Mouse (Mus musculus): ENCODE measurements around the gene Rusc1. TPM values are rescaled to one million over a fixed set of nuclear protein-coding genes. Genes with fewer than 3 reads are reported as not detected.
"Not testable (repeated sequence)": the region's sequence is repeated elsewhere in the genome, so short reads cannot be mapped to it uniquely, and the experiment has no call there.

The Rusc1 gene
- polyA plus RNA-seq, 1 experiment = 7.3 TPM

GRCm38 (mm10) chr3:89084654-89085190, 8.4 kb downstream of the Rusc1 start:
- H3K27ac ChIP-seq (ENCODE audit: control insufficient read depth, insufficient read depth, low read depth, low read length) = no peak overlapping the region
- TF ChIP-seq POLR2A (IDR thresholded peaks at IDR 0.05; ENCODE audit: control insufficient read depth, low read depth, low read length) (no peak), CTCF (IDR thresholded peaks at IDR 0.05; ENCODE audit: control insufficient read depth, insufficient read depth, insufficient replicate concordance, low read depth, low read length) (no peak)
- peaks cover 12% of the 10 kb centered on the region for H3K4me1 ChIP-seq (ENCODE audit: control insufficient read depth, insufficient read depth, low read length)
- no peaks in the 10 kb centered on the region for H3K36me3 ChIP-seq (ENCODE audit: control insufficient read depth, insufficient read depth, low read length)
- H3K27me3 ChIP-seq (ENCODE audit: control insufficient read depth, insufficient read depth, low read length) = no peaks in the 10 kb centered on the region; the same call in 1 of the 2 replicates
- no peak overlapping the region for H3K4me3 ChIP-seq (ENCODE audit: control insufficient read depth, low read depth, low read length)

GRCm38 (mm10) chr3:89084133-89084532, 9.0 kb downstream of the Rusc1 start:
- TF ChIP-seq CTCF (IDR thresholded peaks at IDR 0.05; ENCODE audit: control insufficient read depth, insufficient read depth, insufficient replicate concordance, low read depth, low read length) (no peak), POLR2A (IDR thresholded peaks at IDR 0.05; ENCODE audit: control insufficient read depth, low read depth, low read length) (no peak)
- H3K27ac ChIP-seq (ENCODE audit: control insufficient read depth, insufficient read depth, low read depth, low read length) = no peak overlapping the region
- no peak overlapping the region for H3K4me3 ChIP-seq (ENCODE audit: control insufficient read depth, low read depth, low read length)
- H3K27me3 ChIP-seq (ENCODE audit: control insufficient read depth, insufficient read depth, low read length) = no peaks in the 10 kb centered on the region; the same call in 1 of the 2 replicates
- peaks cover 8% of the 10 kb centered on the region for H3K4me1 ChIP-seq (ENCODE audit: control insufficient read depth, insufficient read depth, low read length)
- H3K36me3 ChIP-seq (ENCODE audit: control insufficient read depth, insufficient read depth, low read length) = no peaks in the 10 kb centered on the region

- H3K36me3 ChIP-seq (ENCODE audit: control insufficient read depth, insufficient read depth, low read length); H3K4me3 ChIP-seq (ENCODE audit: control insufficient read depth, low read depth, low read length); H3K27me3 ChIP-seq (ENCODE audit: control insufficient read depth, insufficient read depth, low read length); H3K4me1 ChIP-seq (ENCODE audit: control insufficient read depth, insufficient read depth, low read length); H3K27ac ChIP-seq (ENCODE audit: control insufficient read depth, insufficient read depth, low read depth, low read length): not testable (repeated sequence)
These were observed 10.8 kb downstream of the Rusc1 start for GRCm38 (mm10) chr3:89082287-89082686.

GRCm38 (mm10) chr3:89077383-89077782, 15.7 kb downstream of the Rusc1 start:
- H3K4me3 ChIP-seq (ENCODE audit: control insufficient read depth, low read depth, low read length) = no peak overlapping the region
- peaks cover 4% of the 10 kb centered on the region; the same call in 1 of the 2 replicates for H3K36me3 ChIP-seq (ENCODE audit: control insufficient read depth, insufficient read depth, low read length)
- no peaks in the 10 kb centered on the region for H3K4me1 ChIP-seq (ENCODE audit: control insufficient read depth, insufficient read depth, low read length)
- no peak for TF ChIP-seq CTCF (IDR thresholded peaks at IDR 0.05; ENCODE audit: control insufficient read depth, insufficient read depth, insufficient replicate concordance, low read depth, low read length)
- no peak for TF ChIP-seq POLR2A (IDR thresholded peaks at IDR 0.05; ENCODE audit: control insufficient read depth, low read depth, low read length)
- H3K27ac ChIP-seq (ENCODE audit: control insufficient read depth, insufficient read depth, low read depth, low read length) = no peak overlapping the region
- no peaks in the 10 kb centered on the region for H3K27me3 ChIP-seq (ENCODE audit: control insufficient read depth, insufficient read depth, low read length)

GRCm38 (mm10) chr3:89067265-89067664, 25.8 kb downstream of the Rusc1 start:
- Histone ChIP-seq H3K4me3 (ENCODE audit: control insufficient read depth, low read depth, low read length) (no peak overlapping the region), H3K36me3 (ENCODE audit: control insufficient read depth, insufficient read depth, low read length) (peaks cover 9% of the 10 kb centered on the region)

GRCm38 (mm10) chr3:89061696-89062095, 31.4 kb downstream of the Rusc1 start:
- TF ChIP-seq POLR2A (IDR thresholded peaks at IDR 0.05; ENCODE audit: control insufficient read depth, low read depth, low read length) (no peak), CTCF (IDR thresholded peaks at IDR 0.05; ENCODE audit: control insufficient read depth, insufficient read depth, insufficient replicate concordance, low read depth, low read length) (no peak)
- Histone ChIP-seq H3K4me3 (ENCODE audit: control insufficient read depth, low read depth, low read length) (no peak overlapping the region), H3K27ac (ENCODE audit: control insufficient read depth, insufficient read depth, low read depth, low read length) (no peak overlapping the region), H3K4me1 (ENCODE audit: control insufficient read depth, insufficient read depth, low read length) (no peaks in the 10 kb centered on the region), H3K36me3 (ENCODE audit: control insufficient read depth, insufficient read depth, low read length) (peaks cover 9% of the 10 kb centered on the region), H3K27me3 (ENCODE audit: control insufficient read depth, insufficient read depth, low read length) (no peaks in the 10 kb centered on the region)

More at GRCm38 (mm10) chr3:89067265-89067664, 25.8 kb downstream of the Rusc1 start:
- Histone ChIP-seq H3K27me3 (ENCODE audit: control insufficient read depth, insufficient read depth, low read length) (no peaks in the 10 kb centered on the region), H3K27ac (ENCODE audit: control insufficient read depth, insufficient read depth, low read depth, low read length) (no peak overlapping the region), H3K4me1 (ENCODE audit: control insufficient read depth, insufficient read depth, low read length) (no peaks in the 10 kb centered on the region)
- TF ChIP-seq CTCF (IDR thresholded peaks at IDR 0.05; ENCODE audit: control insufficient read depth, insufficient read depth, insufficient replicate concordance, low read depth, low read length) (no peak), POLR2A (IDR thresholded peaks at IDR 0.05; ENCODE audit: control insufficient read depth, low read depth, low read length) (no peak)

- TF ChIP-seq POLR2A (IDR thresholded peaks at IDR 0.05; ENCODE audit: control insufficient read depth, low read depth, low read length) (no peak), CTCF (IDR thresholded peaks at IDR 0.05; ENCODE audit: control insufficient read depth, insufficient read depth, insufficient replicate concordance, low read depth, low read length) (no peak)
- H3K4me1 ChIP-seq (ENCODE audit: control insufficient read depth, insufficient read depth, low read length) = no peaks in the 10 kb centered on the region
- H3K4me3 ChIP-seq (ENCODE audit: control insufficient read depth, low read depth, low read length) = no peak overlapping the region
- H3K36me3 ChIP-seq (ENCODE audit: control insufficient read depth, insufficient read depth, low read length) = peaks cover 7% of the 10 kb centered on the region
- no peak overlapping the region for H3K27ac ChIP-seq (ENCODE audit: control insufficient read depth, insufficient read depth, low read depth, low read length)
- no peaks in the 10 kb centered on the region for H3K27me3 ChIP-seq (ENCODE audit: control insufficient read depth, insufficient read depth, low read length)
These were observed 34.3 kb downstream of the Rusc1 start for GRCm38 (mm10) chr3:89058783-89059182.

- TF ChIP-seq POLR2A (IDR thresholded peaks at IDR 0.05; ENCODE audit: control insufficient read depth, low read depth, low read length) = no peak
- no peak for TF ChIP-seq CTCF (IDR thresholded peaks at IDR 0.05; ENCODE audit: control insufficient read depth, insufficient read depth, insufficient replicate concordance, low read depth, low read length)
- Histone ChIP-seq H3K27me3 (ENCODE audit: control insufficient read depth, insufficient read depth, low read length) (no peaks in the 10 kb centered on the region), H3K4me3 (ENCODE audit: control insufficient read depth, low read depth, low read length) (no peak overlapping the region), H3K27ac (ENCODE audit: control insufficient read depth, insufficient read depth, low read depth, low read length) (no peak overlapping the region), H3K36me3 (ENCODE audit: control insufficient read depth, insufficient read depth, low read length) (peaks cover 7% of the 10 kb centered on the region), H3K4me1 (ENCODE audit: control insufficient read depth, insufficient read depth, low read length) (no peaks in the 10 kb centered on the region)
These were observed 34.8 kb downstream of the Rusc1 start for GRCm38 (mm10) chr3:89058361-89058760.
